Comparison of ENCODE assay signal across 8 mouse cellular contexts in genomic region chrX:73483484-73483810, GRCm38 (mm10). TPM values are rescaled to one million over a fixed set of nuclear protein-coding genes. Genes with fewer than 3 reads are reported as not detected.
DNase-seq lines count a peak whose midpoint lies in the region; ATAC-seq and TF ChIP-seq lines count a peak whose summit lies in the region.

Gene Bgn (plus strand): TSS chrX:73483602.

- DNase-seq in NIH3T3 (ENCODE audit: low read depth) = peak; percentile 77
- no peak for DNase-seq in adrenal gland, postnatal 10 days
- DNase-seq in gastrocnemius, postnatal 14 days = peak; percentile 40
- DNase-seq in hindbrain, postnatal 0 days (ENCODE audit: low spot score) = no peak
- no peak for DNase-seq in liver, embryonic 11.5 days (ENCODE audit: low spot score)
- DNase-seq in stomach, postnatal 0 days (ENCODE audit: low spot score) = no peak
- no peak for DNase-seq in ovary, postnatal 36 days (ENCODE audit: low spot score)
- no peak for DNase-seq in right cerebral cortex, postnatal 14 days

- H3K4me2 ChIP-seq in hindbrain, postnatal 0 days (ENCODE audit: low read depth, low read length) = peak within 1 kb of the TSS; percentile 11; the same call in 1 of the 2 replicates
- H3K4me2 ChIP-seq in liver, embryonic 11.5 days = peak within 1 kb of the TSS; percentile 46
- H3K4me2 ChIP-seq in stomach, postnatal 0 days (replicated peaks; ENCODE audit: low read depth) = peak within 1 kb of the TSS; percentile 46

- no peaks in the 10 kb centered on the region for H3K4me1 ChIP-seq in hindbrain, postnatal 0 days (ENCODE audit: insufficient read depth, low read length)
- no peaks in the 10 kb centered on the region for H3K4me1 ChIP-seq in liver, embryonic 11.5 days (replicated peaks; ENCODE audit: control insufficient read depth, insufficient read depth, low read length)
- H3K4me1 ChIP-seq in stomach, postnatal 0 days (replicated peaks; ENCODE audit: control insufficient read depth, insufficient read depth) = no peaks in the 10 kb centered on the region

- no peaks in the 10 kb centered on the region for H3K27me3 ChIP-seq in hindbrain, postnatal 0 days (ENCODE audit: insufficient read depth, low read length)
- peaks cover 32% of the 10 kb centered on the region for H3K27me3 ChIP-seq in liver, embryonic 11.5 days (replicated peaks; ENCODE audit: control insufficient read depth, insufficient read depth, low read length)
- H3K27me3 ChIP-seq in stomach, postnatal 0 days (ENCODE audit: control insufficient read depth, insufficient read depth, low read length) = no peaks in the 10 kb centered on the region

- no peaks in the 10 kb centered on the region for H3K9me3 ChIP-seq in hindbrain, postnatal 0 days (ENCODE audit: low read length)
- no peaks in the 10 kb centered on the region for H3K9me3 ChIP-seq in liver, embryonic 11.5 days (ENCODE audit: control insufficient read depth, low read length)
- H3K9me3 ChIP-seq in stomach, postnatal 0 days (ENCODE audit: control insufficient read depth, low read length) = no peaks in the 10 kb centered on the region

- no peak within 1 kb of the TSS for H3K27ac ChIP-seq in hindbrain, postnatal 0 days
- H3K27ac ChIP-seq in liver, embryonic 11.5 days (ENCODE audit: low read depth, low read length) = no peak within 1 kb of the TSS
- peak within 1 kb of the TSS; percentile 63; the same call in 1 of the 2 replicates for H3K27ac ChIP-seq in stomach, postnatal 0 days (replicated peaks)

- 43% methylated on average over 8 of the region's 14 CpGs for WGBS in hindbrain, postnatal 0 days
- WGBS in liver, embryonic 11.5 days = 31% methylated on average over 8 of the region's 14 CpGs
- WGBS in stomach, postnatal 0 days = 23% methylated on average over 9 of the region's 14 CpGs

- no peak within 1 kb of the TSS for H3K9ac ChIP-seq in hindbrain, postnatal 0 days (replicated peaks; ENCODE audit: low read length)
- no peak within 1 kb of the TSS for H3K9ac ChIP-seq in liver, embryonic 11.5 days (ENCODE audit: low read depth, low read length)
- peak within 1 kb of the TSS; percentile 51 for H3K9ac ChIP-seq in stomach, postnatal 0 days (ENCODE audit: low read length)

- intact Hi-C loops in gastrocnemius, postnatal 14 days (cut with DNase I; ENCODE audit: low total_unique reads) = no loop called here

- TF ChIP-seq CTCF in hindbrain, postnatal 0 days (IDR thresholded peaks at IDR 0.05; ENCODE audit: low read depth) = no peak
- no peak for TF ChIP-seq CTCF in stomach, postnatal 0 days (IDR thresholded peaks at IDR 0.05; ENCODE audit: low read depth)

- no peak within 1 kb of the TSS for H3K4me3 ChIP-seq in hindbrain, postnatal 0 days (ENCODE audit: low read length)
- peak within 1 kb of the TSS; percentile 26 for H3K4me3 ChIP-seq in liver, embryonic 11.5 days (ENCODE audit: low read depth, low read length)
- H3K4me3 ChIP-seq in stomach, postnatal 0 days (ENCODE audit: low read depth, low read length) = peak within 1 kb of the TSS; percentile 36

- no peak for ATAC-seq in hindbrain, postnatal 0 days
- no peak for ATAC-seq in liver, embryonic 11.5 days (replicated peaks; ENCODE audit: low FRiP score)
- ATAC-seq in stomach, postnatal 0 days (ENCODE audit: low FRiP score, low TSS enrichment) = peak; percentile 57; the same call in 1 of the 2 replicates

- no peaks in the 10 kb centered on the region for H3K36me3 ChIP-seq in hindbrain, postnatal 0 days (ENCODE audit: insufficient read depth, low read length)
- no peaks in the 10 kb centered on the region for H3K36me3 ChIP-seq in liver, embryonic 11.5 days (ENCODE audit: control insufficient read depth, insufficient read depth, low read length)
- no peaks in the 10 kb centered on the region for H3K36me3 ChIP-seq in stomach, postnatal 0 days (ENCODE audit: control insufficient read depth, insufficient read depth, low read length)

- no peak for TF ChIP-seq EP300 in stomach, postnatal 0 days (optimal IDR thresholded peaks at IDR 0.05)

RNA-seq across cellular contexts. Expression of gene Bgn, which starts in this region (rescaled TPM):
- total RNA-seq in adrenal gland, postnatal 10 days (2021) = 100 to 1,000 TPM; 207 to 268 TPM
- total RNA-seq in gastrocnemius, postnatal 14 days (2021) = 100 to 1,000 TPM; 213 to 236 TPM
- total RNA-seq in hindbrain, postnatal 0 days (2014; rRNA removed) = 51.9 and 68.9 TPM in 2 replicates
- polyA plus RNA-seq in hindbrain, postnatal 0 days (2015; fragmentation: Nextera tagmentation; extraction: Ambion mirVana) = 17.9 and 23.7 TPM in 2 replicates
- polyA plus RNA-seq in liver, embryonic 11.5 days (2014; fragmentation: Nextera tagmentation; extraction: Ambion mirVana) = 21.5 and 22.9 TPM in 2 replicates
- 88.0 and 89.2 TPM in 2 replicates for polyA plus RNA-seq in stomach, postnatal 0 days (2015; fragmentation: Nextera tagmentation; extraction: Ambion mirVana)

Comparison
In these comparisons a context has a peak if more than half of its experiments do, and no peak if none do; other contexts are left out.
1. DNase-seq: peak in NIH3T3 (single experiment) and gastrocnemius, postnatal 14 days (single experiment); none in adrenal gland, postnatal 10 days (single experiment), hindbrain, postnatal 0 days (single experiment), liver, embryonic 11.5 days (single experiment), stomach, postnatal 0 days (single experiment), ovary, postnatal 36 days (single experiment) and right cerebral cortex, postnatal 14 days (single experiment).
2. Peak in every context shown above with its lines, with median percentiles within 50 percentile points of each other: H3K4me2 ChIP-seq.